Mouse (Mus musculus) midbrain, embryonic 16.5 days (tissue): ENCODE data around the gene Fcgrt. TPM values are rescaled to one million over a fixed set of nuclear protein-coding genes. Genes with fewer than 3 reads are reported as not detected.
A peak's percentile ranks its signal among the peaks of the same experiment; 100 is the strongest.

Experiments used
- microRNA counts: library from miRNA; unstranded; fragments of <30 nt; microRNA quantifications from one replicate; lab custom pipeline; 2016
- microRNA-seq: library from miRNA; unstranded; fragments of <30 nt; microRNA quantifications from one replicate; pipeline ENCODE4, GENCODE M21; 2017
- polyA plus RNA-seq: library from polyadenylated mRNA; unstranded; fragments of >200 nt; fragmentation: Nextera tagmentation; extraction: Ambion mirVana; gene quantifications from 2 replicates; pipeline ENCODE4 v1.2.1, GENCODE M21; 2015

Gene Fcgrt
- polyA plus RNA-seq, 1 experiment from 2014 or later, result 27.9 TPM

MicroRNAs within 50 kb of the gene (microRNA counts, 519-probe panel; counts per million panel counts)
- microRNA mmu-miR-150 (lab: Ali Mortazavi, UCI), result 2,597 counts per million, percentile 77 among the panel's probes with 10 or more counts

Small RNA genes within 50 kb of the gene (microRNA-seq; reads per million reads assigned to microRNA genes)
- 85.0 reads per million, percentile 52 among the genes with 10 or more reads in this experiment for gene Mir150
- gene Mir5121, result 12.9 reads per million, percentile 33 among the genes with 10 or more reads in this experiment

Other genes with a start within 250 kb of the Fcgrt start
- gene Pnkp, start 246.7 kb downstream of the Fcgrt start, polyA plus RNA-seq, result 27.9 and 30.4 TPM in 2 replicates
- 419 and 448 TPM in 2 replicates for gene Ptov1, start 234.1 kb downstream of the Fcgrt start, polyA plus RNA-seq
- gene Med25, start 211.1 kb downstream of the Fcgrt start, polyA plus RNA-seq, result 153 and 158 TPM in 2 replicates
- 20.0 and 22.3 TPM in 2 replicates for gene Fuz, start 207.8 kb downstream of the Fcgrt start, polyA plus RNA-seq
- gene Ap2a1, start 174.4 kb downstream of the Fcgrt start, polyA plus RNA-seq, result 122 and 136 TPM in 2 replicates
- gene Tsks, start 160.6 kb downstream of the Fcgrt start, polyA plus RNA-seq, result 0.10 and 0.25 TPM in 2 replicates
- 58.4 and 63.1 TPM in 2 replicates for gene Cpt1c, start 129.0 kb downstream of the Fcgrt start, polyA plus RNA-seq
- 671 and 697 TPM in 2 replicates for gene Prmt1, start 117.3 kb downstream of the Fcgrt start, polyA plus RNA-seq
- 52.3 and 53.6 TPM in 2 replicates for gene Irf3, start 106.2 kb downstream of the Fcgrt start, polyA plus RNA-seq
- gene Bcl2l12, start 105.1 kb downstream of the Fcgrt start, polyA plus RNA-seq, result 7.0 and 8.3 TPM in 2 replicates
- gene Scaf1, start 87.5 kb downstream of the Fcgrt start, polyA plus RNA-seq, result 42.4 and 47.8 TPM in 2 replicates
- 12.2 and 12.4 TPM in 2 replicates for gene Rras, start 85.9 kb downstream of the Fcgrt start, polyA plus RNA-seq
- gene Prr12, start 51.0 kb downstream of the Fcgrt start, polyA plus RNA-seq, result 13.6 and 13.9 TPM in 2 replicates
- gene Nosip, start 41.4 kb downstream of the Fcgrt start, polyA plus RNA-seq, result 64.1 and 67.7 TPM in 2 replicates
- 12.5 and 13.6 TPM in 2 replicates for gene Prrg2, start 41.2 kb downstream of the Fcgrt start, polyA plus RNA-seq
- 43.5 and 47.8 TPM in 2 replicates for gene Rcn3, start 11.6 kb downstream of the Fcgrt start, polyA plus RNA-seq
- gene Rps11, start 20.6 kb upstream of the Fcgrt start, polyA plus RNA-seq, result 657 and 700 TPM in 2 replicates
- 602 and 620 TPM in 2 replicates for gene Rpl13a, start 24.9 kb upstream of the Fcgrt start, polyA plus RNA-seq
- 0.41 TPM in 1 of 2 replicates, not detected in the other for gene Gm45713, start 32.4 kb upstream of the Fcgrt start, polyA plus RNA-seq
- gene Flt3l, start 32.6 kb upstream of the Fcgrt start, polyA plus RNA-seq, result 1.5 and 2.2 TPM in 2 replicates
- 89.9 and 91.9 TPM in 2 replicates for gene Pih1d1, start 50.5 kb upstream of the Fcgrt start, polyA plus RNA-seq
- 13.7 and 18.2 TPM in 2 replicates for gene Aldh16a1, start 50.7 kb upstream of the Fcgrt start, polyA plus RNA-seq
- gene Slc17a7, start 60.1 kb upstream of the Fcgrt start, polyA plus RNA-seq, result 0.55 and 1.1 TPM in 2 replicates
- gene Gfy, start 75.7 kb upstream of the Fcgrt start, polyA plus RNA-seq, result not detected in 2 replicates
- 1.1 and 1.2 TPM in 2 replicates for gene Pth2, start 77.1 kb upstream of the Fcgrt start, polyA plus RNA-seq
- gene Ccdc155, start 101.0 kb upstream of the Fcgrt start, polyA plus RNA-seq, result 0.45 and 0.53 TPM in 2 replicates
- 6.2 and 10.5 TPM in 2 replicates for gene Dkkl1, start 108.3 kb upstream of the Fcgrt start, polyA plus RNA-seq
- 30.5 and 39.5 TPM in 2 replicates for gene Tead2, start 111.9 kb upstream of the Fcgrt start, polyA plus RNA-seq
- gene Cd37, start 135.3 kb upstream of the Fcgrt start, polyA plus RNA-seq, result 1.3 and 1.4 TPM in 2 replicates
- 0.93 and 1.2 TPM in 2 replicates for gene Slc6a16, start 137.2 kb upstream of the Fcgrt start, polyA plus RNA-seq
- gene Slc6a21, start 173.7 kb upstream of the Fcgrt start, polyA plus RNA-seq, result not detected in 2 replicates
- gene Trpm4, start 229.9 kb upstream of the Fcgrt start, polyA plus RNA-seq, result 11.1 and 12.4 TPM in 2 replicates
- gene Hrc, start 231.4 kb upstream of the Fcgrt start, polyA plus RNA-seq, result 0.39 and 0.40 TPM in 2 replicates